Mouse (Mus musculus) induced T-regulatory cell, adult 2 months (primary cell): ENCODE measurements around the gene Rab11fip2.

Experiments
- DNase-seq: peaks from one replicate; pipeline ENCODE4 v3.0.0-alpha.2; 2012; ENCODE audit warnings: low read depth

Gene Rab11fip2

GRCm38 (mm10) chr19:59943322-59943871 is at the start of gene Rab11fip2:
Gene Rab11fip2 (minus strand): TSS chr19:59943654.
- DNase-seq: peak; percentile 93

GRCm38 (mm10) chr19:59981588-59981987 is 38.1 kb upstream of the Rab11fip2 start:
- no peak for DNase-seq

GRCm38 (mm10) chr19:59954936-59955335 is 11.5 kb upstream of the Rab11fip2 start:
- no peak for DNase-seq

GRCm38 (mm10) chr19:59949731-59950130 is 6.3 kb upstream of the Rab11fip2 start:
- DNase-seq: no peak

GRCm38 (mm10) chr19:59942716-59943321 is 635 bp downstream of the Rab11fip2 start:
- no peak for DNase-seq

GRCm38 (mm10) chr19:59939711-59940110 is 3.7 kb downstream of the Rab11fip2 start:
- DNase-seq: no peak

- DNase-seq: no peak
These were observed 11.4 kb downstream of the Rab11fip2 start for GRCm38 (mm10) chr19:59932085-59932484.

- DNase-seq: no peak
These were observed 14.8 kb downstream of the Rab11fip2 start for GRCm38 (mm10) chr19:59928672-59929071.

- peak; percentile 33 for DNase-seq
These were observed 17.3 kb downstream of the Rab11fip2 start for GRCm38 (mm10) chr19:59926125-59926524.

- no peak for DNase-seq
These were observed 22.6 kb downstream of the Rab11fip2 start for GRCm38 (mm10) chr19:59920846-59921245.

- DNase-seq: no peak
These were observed 25.4 kb downstream of the Rab11fip2 start for GRCm38 (mm10) chr19:59917901-59918613.

GRCm38 (mm10) chr19:59911554-59911953 is 31.9 kb downstream of the Rab11fip2 start:
- DNase-seq: no peak

GRCm38 (mm10) chr19:59905296-59906081 is 38.0 kb downstream of the Rab11fip2 start:
- no peak for DNase-seq

GRCm38 (mm10) chr19:59899965-59900364 is 43.5 kb downstream of the Rab11fip2 start:
- no peak for DNase-seq

GRCm38 (mm10) chr19:59898301-59898700 is 45.2 kb downstream of the Rab11fip2 start:
- DNase-seq: no peak

- DNase-seq: no peak
These were observed 54.1 kb downstream of the Rab11fip2 start for GRCm38 (mm10) chr19:59889383-59889782.

- DNase-seq: no peak
These were observed 54.6 kb downstream of the Rab11fip2 start for GRCm38 (mm10) chr19:59888846-59889245.

- DNase-seq: no peak
These were observed 55.6 kb downstream of the Rab11fip2 start for GRCm38 (mm10) chr19:59887866-59888265.

- DNase-seq: no peak
These were observed 58.2 kb downstream of the Rab11fip2 start for GRCm38 (mm10) chr19:59885301-59885700.

- DNase-seq: no peak
These were observed 66.2 kb downstream of the Rab11fip2 start for GRCm38 (mm10) chr19:59877238-59877637.

- DNase-seq: no peak
These were observed 76.8 kb downstream of the Rab11fip2 start for GRCm38 (mm10) chr19:59866666-59867065.

GRCm38 (mm10) chr19:59862423-59862822 is 81.0 kb downstream of the Rab11fip2 start:
- no peak for DNase-seq

- DNase-seq: no peak
These were observed 82.7 kb downstream of the Rab11fip2 start for GRCm38 (mm10) chr19:59860799-59861198.
